In the genomic region with DNA sequence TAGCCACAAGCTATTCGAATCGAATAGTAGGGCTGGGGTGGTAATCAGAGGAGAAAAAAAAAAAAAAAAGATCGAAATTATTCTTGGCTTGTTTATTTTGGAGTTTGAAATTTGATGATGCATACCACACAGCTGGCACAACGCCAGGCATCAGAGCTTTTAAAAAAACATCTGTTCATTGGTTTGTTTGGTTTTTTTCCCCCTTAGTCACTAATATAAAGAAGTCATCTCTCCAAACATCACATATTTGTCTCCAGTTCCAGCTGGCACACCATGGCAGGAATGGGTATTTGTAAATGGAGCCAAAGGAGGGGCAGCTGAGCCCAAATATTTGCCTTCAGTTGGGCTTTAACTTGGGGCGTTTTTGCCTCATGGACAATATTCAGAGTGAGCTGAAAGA, we compare ENCODE assay signal across 11 mouse cellular contexts. TPM values are rescaled to one million over a fixed set of nuclear protein-coding genes. Genes with fewer than 3 reads are reported as not detected.
DNase-seq lines count a peak whose midpoint lies in the region; TF ChIP-seq lines count a peak whose summit lies in the region.
"Had no signal": no experiment of that assay in that cellular context is flagged by ENCODE, and none has a peak within 500 bp of the region (broad histone marks: within the 10 kb centered on the region; RNA-seq: fewer than 3 reads in every experiment).

No protein-coding gene starts in this region.

- no peaks in the 10 kb centered on the region for H3K27me3 ChIP-seq in heart, embryonic 10.5 days (ENCODE audit: insufficient read depth, poor library complexity, severe bottlenecking)
- H3K27me3 ChIP-seq in liver, adult 2 months (ENCODE audit: control insufficient read depth, insufficient read depth, low read length) = no peaks in the 10 kb centered on the region
- no peaks in the 10 kb centered on the region for H3K27me3 ChIP-seq in myocyte (ENCODE audit: control insufficient read depth, insufficient read depth, insufficient read length)
- H3K27me3 ChIP-seq: hindbrain, embryonic 12.5 days had no signal

- H3K4me2 ChIP-seq in myocyte (ENCODE audit: low read depth) = peak overlapping the region; percentile 57
- H3K4me2 ChIP-seq: hindbrain, embryonic 12.5 days had no signal

- 72% methylated on average over 5 of the region's 5 CpGs for WGBS in heart, embryonic 10.5 days
- 14% methylated on average over 5 of the region's 5 CpGs for WGBS in liver, adult 2 months

- H3K9ac ChIP-seq in liver, adult 2 months (ENCODE audit: low read depth, low read length) = no peak overlapping the region
- H3K9ac ChIP-seq: hindbrain, embryonic 12.5 days had no signal

- peaks cover 21% of the 10 kb centered on the region; the same call in 1 of the 2 replicates for H3K36me3 ChIP-seq in heart, embryonic 10.5 days
- H3K36me3 ChIP-seq in liver, adult 2 months (ENCODE audit: control insufficient read depth, insufficient read depth, low read length) = no peaks in the 10 kb centered on the region
- H3K36me3 ChIP-seq in myocyte (ENCODE audit: control insufficient read depth, insufficient read depth) = no peaks in the 10 kb centered on the region
- H3K36me3 ChIP-seq: hindbrain, embryonic 12.5 days had no signal

- TF ChIP-seq CTCF in liver, adult 2 months (IDR thresholded peaks at IDR 0.05; ENCODE audit: low read depth, low read length) = no peak

- 0 out of 2 replicates have a peak, but pooled peaks cover 1% of the 10 kb centered on the region for H3K4me1 ChIP-seq in heart, embryonic 10.5 days
- H3K4me1 ChIP-seq in liver, adult 2 months (ENCODE audit: control insufficient read depth, insufficient read depth, low read length) = peaks cover 5% of the 10 kb centered on the region; the same call in 1 of the 2 replicates

- H3K4me3 ChIP-seq in heart, embryonic 10.5 days = no peak overlapping the region
- no peak overlapping the region for H3K4me3 ChIP-seq in liver, adult 2 months (ENCODE audit: insufficient read depth, low read depth, low read length)
- no peak overlapping the region for H3K4me3 ChIP-seq in myocyte
- H3K4me3 ChIP-seq: hindbrain, embryonic 12.5 days had no signal

- DNase-seq in heart, adult 11 months = peak; percentile 81
- DNase-seq in heart, embryonic 10.5 days (ENCODE audit: low spot score) = no peak
- peak; percentile 58 for DNase-seq in liver, adult 2 months (ENCODE audit: extremely low read depth, low read depth, low spot score)
- DNase-seq in liver = no peak
- peak; percentile 33 for DNase-seq in brain, adult 2 months (ENCODE audit: low read depth, low spot score)
- no peak for DNase-seq in ovary, adult 18-20 months (ENCODE audit: low spot score)
- DNase-seq in spleen, adult 12 weeks (ENCODE audit: low spot score) = no peak
- DNase-seq: thymus, postnatal 4 days had no signal

- H3K27ac ChIP-seq in heart, embryonic 10.5 days = no peak overlapping the region
- H3K27ac ChIP-seq in liver, adult 2 months (replicated peaks; ENCODE audit: insufficient read depth, low read depth, low read length) = no peak overlapping the region
- H3K27ac ChIP-seq: hindbrain, embryonic 12.5 days had no signal

- TF ChIP-seq POLR2A in liver, adult 2 months (IDR thresholded peaks at IDR 0.05; ENCODE audit: extremely low read depth, insufficient read depth, low read length) = no peak
- no peak for TF ChIP-seq POLR2A in myocyte (IDR thresholded peaks at IDR 0.05; ENCODE audit: insufficient read length, low read depth)

- H3ac ChIP-seq in myocyte (ENCODE audit: control insufficient read depth, insufficient read length) = no peak overlapping the region

- no peaks in the 10 kb centered on the region for H3K79me2 ChIP-seq in liver, adult 2 months (ENCODE audit: control insufficient read depth, insufficient read depth, low read length)
- H3K79me2 ChIP-seq in myocyte (ENCODE audit: control insufficient read depth, insufficient read depth) = no peaks in the 10 kb centered on the region

- H3K9me3 ChIP-seq in heart, embryonic 10.5 days = no peaks in the 10 kb centered on the region
- H3K9me3 ChIP-seq: hindbrain, embryonic 12.5 days had no signal

TF ChIP-seq in myocyte, 11 proteins besides CTCF, POLR2A, EP300 and RAD21:
- TF ChIP-seq SRF (IDR thresholded peaks at IDR 0.05; ENCODE audit: control insufficient read depth, insufficient read length, low read depth) (no peak), TCF12 (IDR thresholded peaks at IDR 0.05; ENCODE audit: insufficient read depth, poor library complexity, severe bottlenecking) (no peak), MAX (IDR thresholded peaks at IDR 0.05; ENCODE audit: low read depth) (no peak), CEBPB (IDR thresholded peaks at IDR 0.05; ENCODE audit: insufficient read depth, poor library complexity, severe bottlenecking) (no peak), MYOD1 (IDR thresholded peaks at IDR 0.05; ENCODE audit: control insufficient read depth in 1 of 3, insufficient read length in 2 of 3, low read depth in 2 of 3) (peak in 1 of 3 experiments; percentile 32), USF1 (IDR thresholded peaks at IDR 0.05; ENCODE audit: low read depth) (no peak), POLR2AphosphoS2 (IDR thresholded peaks at IDR 0.05; ENCODE audit: insufficient read length, low read depth) (no peak), MYOG (IDR thresholded peaks at IDR 0.05; ENCODE audit: control insufficient read depth in 1 of 3, insufficient read depth in 1 of 3, insufficient read length in 2 of 3, low read depth in 2 of 3) (peak in 1 of 3 experiments; percentile 9), TCF3 (IDR thresholded peaks at IDR 0.05; ENCODE audit: insufficient read length, low read depth) (no peak), E2F4 (IDR thresholded peaks at IDR 0.05; ENCODE audit: insufficient read depth) (no peak), REST (IDR thresholded peaks at IDR 0.05; ENCODE audit: insufficient read depth, insufficient read length) (no peak)
TF ChIP-seq in myocyte: peak in this region for 2.

RNA-seq across cellular contexts. Expression of gene Tmem252, which starts 56.9 kb away (rescaled TPM):
- 2.7 and 3.1 TPM in 2 replicates for polyA plus RNA-seq in heart, embryonic 10.5 days (2016; fragmentation: Nextera tagmentation; extraction: Ambion mirVana)
- under 0.01 TPM in 1 of 2 replicates, not detected in the other for total RNA-seq in liver, adult 2 months (2014; rRNA removed)
- polyA plus RNA-seq in liver, adult 2 months (2012; rRNA removed) = not detected in 2 replicates
- 2.7 TPM for polyA plus RNA-seq in myocyte (2012; fragmentation: generic; extraction: Trizol)
- total RNA-seq: granulocyte monocyte progenitor cell, adult 5-6 weeks had no signal

Comparison
In these comparisons a context has a peak if more than half of its experiments do, and no peak if none do; other contexts are left out.
1. DNase-seq: peak in heart, adult 11 months (single experiment), liver, adult 2 months (single experiment) and brain, adult 2 months (single experiment); none in heart, embryonic 10.5 days (single experiment), liver (single experiment), ovary, adult 18-20 months (single experiment) and spleen, adult 12 weeks (single experiment).